Mouse (Mus musculus) myocyte (in vitro differentiated cells): ENCODE measurements at regions not wholly inside any gene's neighbourhood (a gene's known extent, or its start where the extent isn't known, plus 50 kb on each side); places are given as distances from the start of the nearest gene placed in this dataset.

ENCODE experiments used
- CEBPB ChIP-seq: IDR thresholded peaks from 2 replicates; pipeline ENCODE4 v1.6.1; 2011; ENCODE audit warnings: mild to moderate bottlenecking, moderate library complexity; ENCODE audit not compliant: poor library complexity, insufficient read depth, severe bottlenecking
- E2F4 ChIP-seq: IDR thresholded peaks from one replicate; pipeline ENCODE4 v1.6.1; 2011; ENCODE audit warnings: mild to moderate bottlenecking, control low read depth, moderate library complexity; ENCODE audit not compliant: insufficient read depth
- MYOD1 ChIP-seq, 3 experiments: IDR thresholded peaks; one replicate each; pipeline ENCODE4 v1.6.1; 2011; ENCODE audit warnings: control low read depth in 2 of 3, low read depth in 2 of 3, mild to moderate bottlenecking in 2 of 3, moderate library complexity in 1 of 3; ENCODE audit not compliant: insufficient read length in 2 of 3, control insufficient read depth in 1 of 3
- POLR2A ChIP-seq: IDR thresholded peaks from one replicate; pipeline ENCODE4 v1.6.1; 2011; ENCODE audit warnings: low read depth, mild to moderate bottlenecking, control low read depth, moderate library complexity; ENCODE audit not compliant: insufficient read length
- POLR2AphosphoS2 ChIP-seq: IDR thresholded peaks from one replicate; pipeline ENCODE4 v1.6.1; 2011; ENCODE audit warnings: low read depth, control low read depth; ENCODE audit not compliant: insufficient read length
- TCF3 ChIP-seq: IDR thresholded peaks from one replicate; pipeline ENCODE4 v1.6.1; 2011; ENCODE audit warnings: low read depth, control low read depth; ENCODE audit not compliant: insufficient read length

DNA sequence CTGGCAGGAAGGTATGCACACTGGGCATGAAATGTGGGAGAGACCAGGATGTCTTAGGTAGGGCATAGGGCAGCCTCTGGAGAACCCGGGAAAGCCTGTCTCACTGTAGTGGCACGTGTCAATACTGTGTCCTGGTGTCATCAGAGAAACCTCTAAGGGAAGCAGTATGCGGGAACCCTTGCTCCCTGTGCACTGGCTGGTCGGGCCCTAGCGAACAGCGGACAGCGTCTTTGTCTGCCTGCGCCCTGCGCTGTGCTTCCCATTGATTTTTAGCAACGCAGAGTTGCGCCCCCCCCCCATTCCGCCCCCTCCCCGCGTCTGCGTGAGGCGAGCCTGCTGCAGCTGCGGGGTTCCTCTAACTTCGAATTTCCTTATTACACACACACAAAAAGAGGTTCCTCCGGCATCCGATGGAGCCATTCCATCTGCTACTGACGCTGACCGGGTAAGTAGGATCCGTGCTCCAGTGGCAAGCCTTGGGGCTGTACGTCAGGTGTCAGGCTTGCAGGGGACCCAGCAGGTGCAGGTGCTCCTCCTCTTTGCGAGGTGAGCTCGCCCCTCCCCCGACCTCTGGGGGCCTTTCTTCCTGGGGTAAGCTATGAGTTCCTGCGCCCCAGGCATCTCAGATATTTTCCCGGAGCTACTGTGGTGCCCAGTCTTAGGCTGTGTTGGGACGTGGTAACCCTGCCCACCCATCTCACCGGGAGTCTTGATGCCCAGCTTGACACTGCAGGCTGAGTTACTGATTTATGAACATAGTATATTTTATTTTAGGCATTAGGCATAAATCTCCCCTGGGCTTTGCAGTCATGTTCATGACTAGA lies 151.8 kb upstream of the Topaz1 start:
- TF ChIP-seq POLR2AphosphoS2 (no peak), TCF3 (no peak), MYOD1 (IDR thresholded peaks at IDR 0.05; ENCODE audit: control insufficient read depth in 1 of 3, insufficient read length in 2 of 3, low read depth in 2 of 3) (no peak), POLR2A (no peak), CEBPB (no peak), E2F4 (no peak)
